Mouse (Mus musculus): ENCODE results near the gene Mmgt2.
A peak's percentile ranks its signal among the peaks of the same experiment; 100 is the strongest.

The Mmgt2 gene

GRCm38 (mm10) chr11:62621079-62621478 lies 27.4 kb upstream of the Mmgt2 start:
- no peak for DNase-seq (ENCODE audit: low read depth, low spot score)

- peak; percentile 45 for DNase-seq (ENCODE audit: low read depth, low spot score)
These were observed 26.7 kb upstream of the Mmgt2 start for GRCm38 (mm10) chr11:62621586-62622283.

GRCm38 (mm10) chr11:62622850-62623249 lies 25.6 kb upstream of the Mmgt2 start:
- DNase-seq (ENCODE audit: low read depth, low spot score), result no peak

DNA sequence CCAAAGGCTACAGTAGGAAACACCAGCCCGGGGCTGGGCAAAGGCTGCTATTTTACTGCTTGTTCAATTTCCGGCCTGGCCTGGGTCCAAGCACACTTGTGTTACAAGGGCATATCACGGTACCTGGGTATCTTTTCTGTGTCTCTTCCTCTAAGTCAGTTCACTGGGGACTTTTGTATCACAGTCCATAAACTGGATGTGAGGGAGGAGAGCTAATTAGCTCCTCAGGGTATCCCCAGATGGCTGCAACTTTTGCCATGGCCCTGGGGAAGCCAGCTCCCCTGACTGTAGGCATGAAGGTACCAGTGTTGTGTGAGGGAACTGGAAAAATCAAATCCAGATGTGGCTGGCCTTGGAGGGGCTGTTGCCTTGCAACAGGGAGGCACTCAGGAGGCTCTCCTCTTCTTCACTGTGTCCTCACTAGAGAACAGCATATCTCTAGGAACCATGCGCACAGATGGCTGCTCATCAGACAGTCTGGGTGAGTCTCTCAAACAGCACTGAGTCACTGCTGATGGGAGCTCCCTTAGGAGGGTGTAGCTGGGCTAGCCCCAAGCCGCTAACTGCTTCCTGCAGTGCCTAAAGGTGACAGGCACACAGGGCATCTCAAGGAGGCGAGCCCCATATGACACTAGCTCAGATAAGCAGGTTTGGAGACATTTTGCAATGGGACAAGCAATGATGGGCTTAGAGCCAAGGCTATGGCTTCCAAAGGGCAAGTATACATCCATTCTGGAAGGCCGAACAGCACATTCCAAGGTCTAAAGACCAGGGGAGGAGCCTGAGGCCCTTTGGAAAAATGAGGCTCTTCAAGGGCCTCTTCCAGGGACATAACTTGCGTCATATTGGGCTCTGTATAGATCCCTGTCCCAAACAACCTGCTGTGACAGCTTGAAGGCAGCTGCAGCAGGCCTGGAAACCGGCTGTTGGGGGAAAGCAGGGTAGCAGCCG lies 23.8 kb upstream of the Mmgt2 start:
- DNase-seq (ENCODE audit: low read depth, low spot score), result no peak

DNA sequence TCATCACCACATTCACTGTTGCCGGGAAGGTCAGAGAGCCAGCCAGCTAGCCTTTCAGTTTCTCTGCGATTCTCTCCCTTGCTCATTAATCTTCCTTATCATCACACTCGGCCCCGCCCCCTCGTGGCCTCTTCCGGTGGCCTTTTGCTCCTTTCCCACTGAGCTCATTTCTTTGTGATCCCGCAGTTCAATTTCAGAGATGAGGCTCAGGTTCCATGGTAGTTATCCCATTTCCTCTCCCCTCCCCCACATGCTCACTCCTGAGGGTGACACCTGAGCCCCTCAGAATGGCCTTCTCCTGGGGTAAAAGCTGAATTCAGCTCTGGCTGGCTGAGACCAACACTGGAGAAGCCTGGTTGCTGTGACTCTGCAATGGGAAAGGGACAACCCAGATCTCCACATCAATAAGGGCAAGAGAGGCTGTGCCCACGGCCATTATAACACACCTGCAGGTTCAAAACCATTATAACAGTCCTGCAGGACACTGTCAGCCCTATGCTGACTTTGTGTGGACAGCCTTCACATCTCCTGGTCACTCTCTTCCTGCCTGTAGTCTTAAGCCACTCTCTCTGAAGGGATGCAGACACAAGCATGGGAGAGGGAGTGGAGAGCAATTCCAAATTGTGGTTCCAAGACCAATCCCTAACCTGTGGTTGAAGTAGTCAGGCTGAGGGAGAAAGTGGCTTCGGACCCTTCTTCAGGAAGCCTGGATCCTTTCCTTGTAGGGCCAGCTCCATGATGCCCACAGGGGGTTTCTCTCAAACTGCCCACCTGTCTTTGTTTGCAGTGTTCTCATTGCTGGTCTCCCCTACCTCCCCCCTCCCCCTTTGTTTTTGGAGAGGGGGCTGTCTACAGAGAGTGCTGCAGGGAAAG lies 18.9 kb upstream of the Mmgt2 start:
- peak; percentile 39 for DNase-seq (ENCODE audit: low read depth, low spot score)

DNA sequence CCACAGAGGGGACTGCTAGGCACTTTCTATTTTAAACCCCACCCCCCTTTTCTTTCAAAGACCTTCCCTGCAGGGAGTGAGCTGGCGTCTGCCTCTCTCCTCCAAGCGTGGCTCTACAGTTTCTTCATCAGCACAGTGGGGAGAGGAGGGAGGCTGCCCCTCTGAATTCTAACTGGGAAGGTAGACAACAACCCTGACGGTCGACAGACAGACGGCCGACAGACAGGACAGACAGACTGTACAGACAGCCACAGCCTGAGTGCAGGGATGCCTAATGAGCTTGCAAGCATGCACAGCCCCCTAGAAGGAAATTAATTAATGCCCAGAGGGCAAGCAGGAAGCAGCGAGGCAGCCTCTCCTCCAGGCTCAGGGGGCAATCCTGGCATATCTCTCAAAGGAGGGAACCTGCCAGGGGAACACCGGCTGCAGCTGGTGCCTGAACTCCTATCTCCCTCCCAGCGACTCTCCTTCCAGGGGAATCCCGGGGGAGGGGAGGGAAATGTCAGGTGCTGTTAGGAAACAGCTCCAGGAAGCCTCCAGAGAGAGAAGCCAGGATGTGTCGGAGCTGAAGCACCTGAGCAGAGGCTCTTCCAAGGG lies 18.1 kb upstream of the Mmgt2 start:
- no peak for DNase-seq (ENCODE audit: low read depth, low spot score)

DNA sequence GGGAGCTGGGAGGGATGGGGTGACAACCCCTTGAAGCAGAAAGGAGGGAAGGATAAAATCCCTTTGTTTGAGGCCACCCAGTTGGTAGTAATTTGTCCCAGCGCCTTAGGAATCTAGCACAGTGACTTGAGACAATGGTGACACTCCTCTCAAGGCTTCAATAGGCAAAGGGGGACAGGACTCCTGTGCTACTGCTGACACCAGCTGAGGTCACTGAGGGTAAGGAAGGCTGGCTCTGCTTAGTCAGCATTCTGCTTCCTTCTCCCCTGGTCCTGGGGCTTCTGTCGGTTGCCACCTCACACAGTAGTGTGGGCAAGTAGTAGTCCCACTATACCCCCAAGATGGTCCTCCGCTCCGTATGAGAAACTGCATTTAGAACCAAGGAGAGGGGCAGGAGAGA lies 17.3 kb upstream of the Mmgt2 start:
- no peak for DNase-seq (ENCODE audit: low read depth, low spot score)

DNA sequence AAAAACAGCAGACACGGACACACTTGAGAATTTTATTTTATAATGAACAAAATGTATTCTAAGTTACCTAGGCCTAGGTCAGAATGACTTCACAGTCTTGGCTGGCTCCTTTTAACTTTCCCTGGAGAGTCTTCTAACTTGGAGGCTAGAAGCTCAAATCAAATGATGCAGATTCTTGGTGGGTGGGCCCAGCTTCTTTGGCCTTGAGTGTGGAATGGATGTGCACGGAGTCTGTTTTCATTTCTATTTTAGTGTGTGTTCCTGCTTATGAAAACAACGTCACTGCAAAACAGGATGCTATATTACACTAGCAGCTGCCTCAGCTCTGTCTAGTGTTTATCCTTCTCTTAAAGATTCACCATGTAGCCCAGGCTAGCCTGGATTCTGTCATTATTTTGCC lies 13.1 kb upstream of the Mmgt2 start:
- DNase-seq (ENCODE audit: low read depth, low spot score), result no peak

- no peak for DNase-seq (ENCODE audit: low read depth, low spot score)
These were observed 12.2 kb upstream of the Mmgt2 start for GRCm38 (mm10) chr11:62636105-62636839.

GRCm38 (mm10) chr11:62636840-62637221 lies 11.6 kb upstream of the Mmgt2 start:
- no peak for DNase-seq (ENCODE audit: low read depth, low spot score)

- no peak for DNase-seq (ENCODE audit: low read depth, low spot score)
These were observed 11.1 kb upstream of the Mmgt2 start for GRCm38 (mm10) chr11:62637401-62637800.

DNA sequence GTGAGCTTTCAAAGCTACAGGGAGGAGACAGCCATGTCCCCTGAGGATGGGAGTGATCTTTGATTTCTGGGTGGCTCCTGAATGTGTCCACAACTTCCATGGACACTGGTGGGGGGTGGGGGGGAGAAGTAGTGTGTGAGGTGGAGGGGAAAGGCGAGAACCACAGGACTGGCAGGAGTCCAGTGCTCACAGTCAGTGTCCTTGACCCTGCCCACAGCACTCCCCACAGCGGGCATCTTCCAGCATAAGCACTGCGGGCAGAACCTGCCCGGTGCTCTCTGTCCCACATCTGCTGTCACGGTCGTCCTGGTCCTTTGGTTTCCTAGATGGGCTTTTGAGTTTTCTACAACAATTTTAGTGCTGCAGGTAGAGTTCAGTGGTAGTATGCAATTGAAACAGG lies 10.7 kb upstream of the Mmgt2 start:
- DNase-seq (ENCODE audit: low read depth, low spot score), result no peak

DNA sequence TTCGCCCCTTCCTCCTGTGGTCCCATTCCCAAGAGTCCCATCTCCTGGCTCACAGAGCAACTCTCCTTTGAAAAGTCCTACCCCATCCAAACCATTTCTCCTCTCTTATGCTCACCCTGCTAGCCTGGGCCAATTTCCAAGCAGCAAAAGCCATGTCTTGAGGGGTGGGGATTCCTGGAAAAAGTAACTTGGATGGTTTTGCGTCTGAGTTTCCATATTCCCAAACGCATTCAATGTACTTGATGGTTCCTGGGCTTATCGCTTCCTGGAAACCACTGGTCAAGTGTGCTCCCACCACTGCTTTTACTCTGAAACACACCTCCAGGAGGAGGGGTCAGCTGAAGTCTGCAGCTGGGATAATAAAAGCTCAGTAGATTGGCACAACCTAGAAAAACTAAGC lies 10.1 kb upstream of the Mmgt2 start:
- no peak for DNase-seq (ENCODE audit: low read depth, low spot score)

- DNase-seq (ENCODE audit: low read depth, low spot score), result no peak
These were observed 8.1 kb upstream of the Mmgt2 start for GRCm38 (mm10) chr11:62640378-62640777.

- no peak for DNase-seq (ENCODE audit: low read depth, low spot score)
These were observed 6.2 kb upstream of the Mmgt2 start for GRCm38 (mm10) chr11:62642023-62642844.

DNA sequence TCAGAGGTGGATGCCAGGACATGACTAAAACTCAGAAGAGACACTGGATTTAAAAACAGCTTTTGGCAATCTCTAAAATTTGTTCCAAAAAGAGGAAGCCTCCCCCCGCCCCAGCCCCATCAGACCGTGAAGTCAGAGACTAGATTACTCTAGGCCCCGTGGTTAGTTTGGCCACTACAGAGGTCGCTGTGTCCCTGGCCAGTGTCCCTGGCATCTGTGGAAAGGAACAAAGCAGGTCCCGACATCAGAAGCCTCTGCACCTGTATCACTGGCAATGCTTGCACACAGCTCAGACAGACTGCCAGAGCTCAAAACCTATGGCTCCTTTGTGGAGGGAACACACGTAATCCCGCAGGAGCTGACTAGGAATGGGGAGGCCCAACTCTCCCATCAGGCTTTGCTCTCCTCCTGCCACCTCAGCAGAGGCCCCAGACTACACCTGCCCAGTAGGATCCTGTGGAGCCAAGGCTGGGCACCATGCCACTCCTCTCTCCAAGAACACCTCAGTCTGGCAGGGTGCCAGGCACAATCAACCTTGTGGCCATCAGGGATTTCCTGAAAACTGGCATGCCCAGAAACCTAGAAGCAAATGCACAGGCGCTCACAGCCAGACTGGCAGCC lies 5.3 kb upstream of the Mmgt2 start:
- DNase-seq (ENCODE audit: low read depth, low spot score), result no peak

GRCm38 (mm10) chr11:62643681-62644363 lies 4.6 kb upstream of the Mmgt2 start:
- no peak for DNase-seq (ENCODE audit: low read depth, low spot score)

GRCm38 (mm10) chr11:62644602-62645336 lies 3.7 kb upstream of the Mmgt2 start:
- DNase-seq (ENCODE audit: low read depth, low spot score), result peak; percentile 48

Data from ES-CJ7 (cell line).